Mouse (Mus musculus) ovary, postnatal 10 days (tissue): Measurements from ENCODE around the gene Il6ra.

Source experiments
- DNase-seq: peaks from one replicate; pipeline ENCODE4 v3.0.0; 2022; ENCODE audit warnings: low spot score

Il6ra gene

GRCm38 (mm10) chr3:89909703-89910542 lies 3.1 kb downstream of the Il6ra start:
- DNase-seq = no peak

GRCm38 (mm10) chr3:89908836-89909235 lies 4.2 kb downstream of the Il6ra start:
- no peak for DNase-seq

- no peak for DNase-seq
Measured at GRCm38 (mm10) chr3:89907846-89908245, 5.2 kb downstream of the Il6ra start.

GRCm38 (mm10) chr3:89899511-89899908 lies 13.5 kb downstream of the Il6ra start:
- DNase-seq = no peak

- no peak for DNase-seq
Measured at GRCm38 (mm10) chr3:89898870-89899510, 14.0 kb downstream of the Il6ra start.

GRCm38 (mm10) chr3:89898011-89898410 lies 15.0 kb downstream of the Il6ra start:
- DNase-seq = no peak

GRCm38 (mm10) chr3:89897204-89897796 lies 15.7 kb downstream of the Il6ra start:
- DNase-seq = no peak

GRCm38 (mm10) chr3:89896571-89896970 lies 16.4 kb downstream of the Il6ra start:
- DNase-seq = no peak

GRCm38 (mm10) chr3:89892517-89893106 lies 20.4 kb downstream of the Il6ra start:
- no peak for DNase-seq

- no peak for DNase-seq
Measured at GRCm38 (mm10) chr3:89891696-89892095, 21.3 kb downstream of the Il6ra start.

- no peak for DNase-seq
Measured at GRCm38 (mm10) chr3:89889841-89890430, 23.1 kb downstream of the Il6ra start.

- no peak for DNase-seq
Measured at GRCm38 (mm10) chr3:89887582-89888230, 25.3 kb downstream of the Il6ra start.

- DNase-seq = no peak
Measured at GRCm38 (mm10) chr3:89885766-89886165, 27.2 kb downstream of the Il6ra start.

- DNase-seq = no peak
Measured at GRCm38 (mm10) chr3:89883582-89884041, 29.4 kb downstream of the Il6ra start.

- no peak for DNase-seq
Measured at GRCm38 (mm10) chr3:89882556-89883181, 30.3 kb downstream of the Il6ra start.

- no peak for DNase-seq
Measured at GRCm38 (mm10) chr3:89880036-89880851, 32.8 kb downstream of the Il6ra start.

GRCm38 (mm10) chr3:89879326-89879725 lies 33.7 kb downstream of the Il6ra start:
- DNase-seq = no peak

GRCm38 (mm10) chr3:89878456-89878855 lies 34.5 kb downstream of the Il6ra start:
- no peak for DNase-seq

GRCm38 (mm10) chr3:89877129-89877528 lies 35.9 kb downstream of the Il6ra start:
- no peak for DNase-seq

GRCm38 (mm10) chr3:89876469-89876868 lies 36.5 kb downstream of the Il6ra start:
- no peak for DNase-seq
